Mouse (Mus musculus) bone marrow, adult 2 months (tissue): ENCODE data around the gene Id2.

Experiments used
- CTCF ChIP-seq: fragments of 200-500 bp; IDR thresholded peaks from 2 replicates; pipeline ENCODE4 v1.5.1; 2011; ENCODE audit warnings: low read length, control low read depth; ENCODE audit not compliant: control insufficient read depth, insufficient read depth
- POLR2A ChIP-seq: fragments of 200-500 bp; IDR thresholded peaks from 2 replicates; pipeline ENCODE4 v1.6.1; 2011; ENCODE audit warnings: low read depth, mild to moderate bottlenecking, control low read depth, low read length, borderline replicate concordance; ENCODE audit not compliant: control insufficient read depth

- TF ChIP-seq POLR2A, result no peak
- no peak for TF ChIP-seq CTCF
Observed at GRCm38 (mm10) chr12:25049253-25049652, 47.7 kb downstream of the Id2 start.
